Mouse (Mus musculus): ENCODE measurements around the gene Fam57a. TPM values are rescaled to one million over a fixed set of nuclear protein-coding genes. Genes with fewer than 3 reads are reported as not detected.

Fam57a gene
- total RNA-seq, 2 experiments from 2014 or later = 15.9 to 17.3 TPM

- intact Hi-C loops (cut with DNase I) = no loop called here
- no peak for TF ChIP-seq CTCF (IDR thresholded peaks at IDR 0.05)
- no peak overlapping the region for H3K4me3 ChIP-seq
- DNase-seq (ENCODE audit: extremely low spot score in 1 of 2, low spot score in 2 of 2) = no peak
- no peak overlapping the region for H3K27ac ChIP-seq
Observed at GRCm38 (mm10) chr11:76224631-76225030, 45.2 kb downstream of the Fam57a start.

DNA sequence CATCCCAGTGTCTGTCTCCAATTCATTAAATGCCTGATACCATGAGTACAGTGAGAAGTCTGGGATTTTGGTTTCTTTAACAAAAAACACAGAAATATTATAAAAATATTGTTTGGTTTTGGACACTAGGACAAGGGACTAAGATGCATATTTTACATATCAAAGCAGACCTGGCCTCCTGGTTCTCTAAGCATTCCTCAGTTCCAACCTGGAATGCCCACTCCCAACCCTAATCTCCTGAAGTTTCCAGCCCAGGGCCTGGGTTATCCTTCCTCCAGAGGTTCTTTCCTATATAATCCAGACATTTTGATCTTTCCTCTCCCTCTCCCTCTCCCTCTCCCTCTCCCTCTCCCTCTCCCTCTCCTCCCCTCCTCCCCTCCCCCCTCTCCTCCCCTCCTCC, 45.6 kb downstream of the Fam57a start:
- H3K4me3 ChIP-seq = no peak overlapping the region
- no peak for DNase-seq (ENCODE audit: extremely low spot score in 1 of 2, low spot score in 2 of 2)
- H3K27ac ChIP-seq = no peak overlapping the region
- no peak for TF ChIP-seq CTCF (IDR thresholded peaks at IDR 0.05)
- intact Hi-C loops (cut with DNase I) = no loop called here

DNA sequence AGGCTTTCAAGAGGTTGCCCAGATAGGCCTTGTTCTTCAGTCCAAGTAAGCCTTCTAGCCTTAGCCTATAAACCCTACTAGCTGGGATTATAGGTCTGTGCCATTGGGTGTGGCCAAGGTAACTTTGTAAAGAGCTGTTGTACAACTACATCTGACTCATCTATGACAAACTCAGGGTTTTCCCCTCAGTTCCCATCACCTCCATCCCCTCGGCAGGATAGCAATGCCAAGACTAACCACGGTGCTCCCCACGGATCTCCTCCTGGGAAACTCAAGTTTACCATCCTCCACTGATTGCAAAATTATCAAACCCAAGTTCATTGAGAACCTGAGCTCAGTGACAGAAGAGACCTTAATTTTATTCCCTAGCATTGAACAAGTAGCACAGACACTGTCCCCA, 56.7 kb downstream of the Fam57a start:
- DNase-seq (ENCODE audit: extremely low spot score in 1 of 2, low spot score in 2 of 2) = no peak
- H3K27ac ChIP-seq = no peak overlapping the region; the same call in 1 of the 2 replicates
- no peak for TF ChIP-seq CTCF (IDR thresholded peaks at IDR 0.05)
- intact Hi-C loops (cut with DNase I) = no loop called here
- no peak overlapping the region for H3K4me3 ChIP-seq

DNA sequence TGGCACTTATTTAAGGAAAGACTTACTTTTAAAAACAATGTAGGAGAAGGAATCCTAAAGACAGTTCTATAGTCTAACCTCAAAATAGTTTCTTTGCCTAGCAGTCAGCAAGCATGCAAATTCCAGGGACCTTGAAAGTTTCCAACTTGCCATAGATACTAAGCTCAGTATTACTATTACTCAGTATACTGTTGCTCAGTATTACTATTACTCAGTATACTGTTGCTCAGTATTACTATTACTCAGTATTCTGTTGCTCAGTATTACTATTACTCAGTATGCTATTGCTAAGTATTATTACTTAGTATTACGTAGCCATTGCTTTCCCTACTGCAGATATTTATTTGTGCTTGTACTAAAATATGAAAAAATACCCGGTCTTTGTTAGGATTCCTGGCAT, 60.3 kb downstream of the Fam57a start:
- DNase-seq (ENCODE audit: extremely low spot score in 1 of 2, low spot score in 2 of 2) = no peak
- TF ChIP-seq CTCF (IDR thresholded peaks at IDR 0.05) = no peak
- Histone ChIP-seq H3K4me3 (no peak overlapping the region), H3K27ac (no peak overlapping the region)
- intact Hi-C loops (cut with DNase I) = no loop called here

- TF ChIP-seq CTCF (IDR thresholded peaks at IDR 0.05) = no peak
- intact Hi-C loops (cut with DNase I) = no loop called here
- H3K27ac ChIP-seq = peak within 1 kb of the TSS; percentile 86
- DNase-seq (ENCODE audit: extremely low spot score in 1 of 2, low spot score in 2 of 2) = peak; percentile 91 to 95
- H3K4me3 ChIP-seq = peak within 1 kb of the TSS; percentile 91
Observed at GRCm38 (mm10) chr11:76242901-76243810, 63.7 kb downstream of the Fam57a start, which contains the start of the genes Mrm3 and Glod4. Gene Mrm3 (plus strand): TSS chr11:76243715. Gene Glod4 (minus strand): TSS chr11:76243725.

- Histone ChIP-seq H3K4me3 (peak overlapping the region; percentile 91), H3K27ac (peak overlapping the region; percentile 86)
- DNase-seq (ENCODE audit: extremely low spot score in 1 of 2, low spot score in 2 of 2) = no peak
- no peak for TF ChIP-seq CTCF (IDR thresholded peaks at IDR 0.05)
- intact Hi-C loops (cut with DNase I) = no loop called here
Observed at GRCm38 (mm10) chr11:76243811-76244546, 64.5 kb downstream of the Fam57a start.

GRCm38 (mm10) chr11:76246439-76246838, 67.0 kb downstream of the Fam57a start:
- intact Hi-C loops (cut with DNase I) = no loop called here
- Histone ChIP-seq H3K27ac (no peak overlapping the region), H3K4me3 (no peak overlapping the region)
- no peak for DNase-seq (ENCODE audit: extremely low spot score in 1 of 2, low spot score in 2 of 2)
- no peak for TF ChIP-seq CTCF (IDR thresholded peaks at IDR 0.05)

DNA sequence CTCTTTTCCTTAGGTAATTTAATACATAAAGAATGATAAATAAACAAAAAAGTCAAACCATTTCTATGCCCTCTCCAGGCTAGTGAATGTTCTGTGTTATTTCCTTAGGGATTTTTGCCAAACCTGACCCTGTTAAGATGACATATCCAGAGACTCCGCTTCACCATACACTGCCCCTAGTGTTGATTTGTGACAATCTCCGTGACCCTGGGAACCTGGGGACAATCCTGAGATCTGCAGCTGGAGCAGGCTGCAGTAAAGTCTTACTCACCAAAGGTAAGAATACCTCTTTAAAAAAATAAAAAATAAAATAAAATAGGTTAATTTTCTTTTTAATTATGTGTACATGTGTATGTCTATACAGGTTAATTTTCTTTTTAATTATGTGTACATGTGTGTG, 67.8 kb downstream of the Fam57a start:
- TF ChIP-seq CTCF (IDR thresholded peaks at IDR 0.05) = no peak
- Histone ChIP-seq H3K27ac (no peak overlapping the region), H3K4me3 (no peak overlapping the region)
- DNase-seq (ENCODE audit: extremely low spot score in 1 of 2, low spot score in 2 of 2) = no peak
- intact Hi-C loops (cut with DNase I) = no loop called here

GRCm38 (mm10) chr11:76252036-76252435, 72.6 kb downstream of the Fam57a start:
- Histone ChIP-seq H3K27ac (no peak overlapping the region), H3K4me3 (no peak overlapping the region)
- intact Hi-C loops (cut with DNase I) = no loop called here
- no peak for TF ChIP-seq CTCF (IDR thresholded peaks at IDR 0.05)
- DNase-seq (ENCODE audit: extremely low spot score in 1 of 2, low spot score in 2 of 2) = no peak

GRCm38 (mm10) chr11:76253145-76253917, 73.9 kb downstream of the Fam57a start:
- Histone ChIP-seq H3K27ac (no peak overlapping the region), H3K4me3 (no peak overlapping the region)
- intact Hi-C loops (cut with DNase I) = loop anchor here (1.0 kb wide), 2 partner anchors 146 to 153 kb away; partner anchors contain the start of genes Nxn and Timm22
- DNase-seq (ENCODE audit: extremely low spot score in 1 of 2, low spot score in 2 of 2) = peak; percentile 80 to 87
- TF ChIP-seq CTCF (IDR thresholded peaks at IDR 0.05) = peak; percentile 96

GRCm38 (mm10) chr11:76253918-76254264, 74.4 kb downstream of the Fam57a start:
- intact Hi-C loops (cut with DNase I) = loop anchor here (1.0 kb wide), 2 partner anchors 145 to 152 kb away; partner anchors contain the start of genes Nxn and Timm22
- no peak overlapping the region for H3K27ac ChIP-seq

More at GRCm38 (mm10) chr11:76253918-76254264, 74.4 kb downstream of the Fam57a start:
- no peak overlapping the region for H3K4me3 ChIP-seq
- no peak for TF ChIP-seq CTCF (IDR thresholded peaks at IDR 0.05)
- no peak for DNase-seq (ENCODE audit: extremely low spot score in 1 of 2, low spot score in 2 of 2)
